Mouse (Mus musculus): ENCODE results near the gene Zfp286. TPM values are rescaled to one million over a fixed set of nuclear protein-coding genes. Genes with fewer than 3 reads are reported as not detected.

Zfp286 gene
- polyA plus RNA-seq, 1 experiment from 2014 or later, result 38.8 TPM

DNA sequence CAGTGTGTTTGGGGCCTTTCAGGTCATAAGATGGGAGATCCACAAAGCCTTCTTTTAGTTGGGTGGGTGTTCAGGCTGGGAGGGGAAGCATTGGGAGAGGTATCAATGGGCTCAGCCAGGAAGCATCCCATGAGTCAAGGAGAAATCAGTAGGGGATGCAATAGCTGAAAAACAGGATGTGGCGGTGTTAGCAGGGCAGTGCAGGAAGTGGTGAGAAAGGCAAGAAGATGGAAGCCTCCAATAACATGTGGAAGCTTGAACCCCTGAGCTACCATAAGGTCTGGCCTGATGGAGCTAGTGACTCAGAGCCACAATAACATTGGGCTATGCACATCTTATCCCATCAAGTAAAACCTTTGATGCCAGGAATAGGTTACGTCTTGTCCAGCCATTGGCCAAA lies 48.1 kb downstream of the Zfp286 start:
- ATAC-seq, result no peak
- Histone ChIP-seq H3K36me3 (ENCODE audit: control insufficient read depth, insufficient read depth) (no peaks in the 10 kb centered on the region), H3K27me3 (replicated peaks; ENCODE audit: control insufficient read depth, insufficient read depth, low read length) (no peaks in the 10 kb centered on the region), H3K4me1 (replicated peaks; ENCODE audit: control insufficient read depth, insufficient read depth, low read length) (no peaks in the 10 kb centered on the region), H3K9me3 (ENCODE audit: control insufficient read depth, low read length) (no peaks in the 10 kb centered on the region), H3K4me2 (ENCODE audit: low read length) (no peak overlapping the region), H3K27ac (ENCODE audit: low read length) (no peak overlapping the region), H3K9ac (replicated peaks; ENCODE audit: low read depth, low read length) (no peak overlapping the region), H3K4me3 (replicated peaks; ENCODE audit: low read length) (no peak overlapping the region)
- WGBS, result 91% methylated on average over 2 of the region's 2 CpGs

DNA sequence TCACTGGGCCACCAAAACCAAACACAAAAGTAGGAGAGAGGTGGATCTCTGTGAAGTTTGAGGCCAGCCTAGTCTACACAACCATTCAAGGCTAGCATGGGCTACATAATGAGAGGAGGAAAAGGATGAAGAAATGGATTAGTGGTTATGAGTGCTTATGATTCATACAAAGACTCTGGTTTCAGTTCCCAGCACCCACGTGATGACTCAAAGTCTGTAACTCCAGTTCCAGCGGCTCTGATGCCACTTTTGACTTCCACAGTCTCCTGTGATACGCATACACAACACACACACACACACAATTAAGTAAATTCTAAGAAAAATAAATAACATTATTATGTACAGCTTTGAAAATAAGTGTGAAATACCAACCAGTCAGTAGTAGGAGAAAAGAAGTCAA lies 56.6 kb downstream of the Zfp286 start:
- Histone ChIP-seq H3K36me3 (ENCODE audit: control insufficient read depth, insufficient read depth) (peaks cover 3% of the 10 kb centered on the region; the same call in 1 of the 2 replicates), H3K4me3 (replicated peaks; ENCODE audit: low read length) (no peak overlapping the region), H3K27me3 (replicated peaks; ENCODE audit: control insufficient read depth, insufficient read depth, low read length) (no peaks in the 10 kb centered on the region), H3K27ac (ENCODE audit: low read length) (no peak overlapping the region), H3K9ac (replicated peaks; ENCODE audit: low read depth, low read length) (no peak overlapping the region), H3K9me3 (ENCODE audit: control insufficient read depth, low read length) (no peaks in the 10 kb centered on the region), H3K4me1 (replicated peaks; ENCODE audit: control insufficient read depth, insufficient read depth, low read length) (peaks cover 16% of the 10 kb centered on the region), H3K4me2 (ENCODE audit: low read length) (no peak overlapping the region)
- WGBS, result 92% methylated on average over 3 of the region's 3 CpGs
- ATAC-seq, result no peak

DNA sequence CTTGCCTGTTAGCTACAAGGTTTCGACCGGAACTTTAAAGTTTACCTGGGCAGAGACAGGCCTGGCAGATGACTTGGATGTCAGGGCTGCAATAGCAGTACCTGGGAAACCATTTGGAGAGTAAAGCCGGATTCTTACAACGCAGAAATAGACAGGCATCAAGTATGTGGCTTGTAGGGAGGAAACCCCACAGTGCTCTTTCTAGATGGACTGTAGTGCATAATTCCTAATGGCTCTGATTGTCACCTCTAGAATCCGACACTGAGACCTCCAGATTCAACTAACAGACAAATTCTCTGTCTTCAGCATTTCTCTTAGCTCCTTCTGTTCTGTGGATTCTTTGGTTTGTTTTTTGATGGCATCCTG lies 57.3 kb downstream of the Zfp286 start:
- H3K4me2 ChIP-seq (ENCODE audit: low read length), result peak overlapping the region; percentile 78
- H3K4me3 ChIP-seq (replicated peaks; ENCODE audit: low read length), result peak overlapping the region; percentile 92
- peaks cover 4% of the 10 kb centered on the region; the same call in 1 of the 2 replicates for H3K36me3 ChIP-seq (ENCODE audit: control insufficient read depth, insufficient read depth)
- peak overlapping the region; percentile 96; the same call in 1 of the 2 replicates for H3K9ac ChIP-seq (replicated peaks; ENCODE audit: low read depth, low read length)
- H3K27ac ChIP-seq (ENCODE audit: low read length), result peak overlapping the region; percentile 62
- peaks cover 16% of the 10 kb centered on the region for H3K4me1 ChIP-seq (replicated peaks; ENCODE audit: control insufficient read depth, insufficient read depth, low read length)
- ATAC-seq, result peak; percentile 45; the same call in 1 of the 2 replicates
- WGBS, result 5% methylated on average over 5 of the region's 5 CpGs
- H3K9me3 ChIP-seq (ENCODE audit: control insufficient read depth, low read length), result no peaks in the 10 kb centered on the region
- H3K27me3 ChIP-seq (replicated peaks; ENCODE audit: control insufficient read depth, insufficient read depth, low read length), result no peaks in the 10 kb centered on the region

DNA sequence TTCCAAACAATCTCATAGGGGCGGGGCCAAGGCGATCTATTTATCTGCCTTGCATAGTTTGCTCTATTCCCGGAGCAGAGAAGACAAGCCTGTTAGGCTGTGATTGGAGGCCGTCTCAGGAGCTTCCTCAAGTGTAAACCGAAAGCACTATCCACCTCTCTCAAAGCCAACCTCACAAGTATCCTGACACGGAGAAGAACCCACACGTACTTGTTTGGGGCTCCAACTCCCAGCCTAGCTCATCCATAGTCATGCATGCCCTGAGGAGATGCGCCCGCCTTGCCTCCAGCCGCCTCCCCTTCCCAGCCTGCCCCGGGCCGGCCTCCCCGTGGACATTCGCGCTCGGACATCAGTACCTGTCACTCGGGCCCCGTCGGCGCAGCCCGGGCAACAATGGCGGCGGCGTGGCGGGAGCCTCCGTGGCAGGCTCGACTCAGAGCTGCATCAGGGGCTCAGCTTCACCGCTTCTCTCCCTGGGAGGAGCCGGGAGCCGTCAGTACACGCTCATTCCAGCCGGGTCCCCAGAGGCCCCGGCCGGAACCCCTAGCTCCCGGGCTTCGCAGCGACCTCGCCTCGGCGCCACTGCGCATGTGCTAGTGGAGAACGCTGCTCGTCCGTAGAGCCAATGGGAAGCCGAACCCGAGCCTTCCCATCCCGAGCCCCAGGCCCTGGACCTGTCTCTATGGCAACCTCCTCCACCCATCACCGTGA lies 57.8 kb downstream of the Zfp286 start, which contains the start of gene Zfp287:
TSS of gene Zfp287 (minus strand) at position 595 of the 711 bp plus-strand sequence.
- peak within 1 kb of the TSS; percentile 92 for H3K4me3 ChIP-seq (replicated peaks; ENCODE audit: low read length)
- H3K4me1 ChIP-seq (replicated peaks; ENCODE audit: control insufficient read depth, insufficient read depth, low read length), result peaks cover 16% of the 10 kb centered on the region
- no peaks in the 10 kb centered on the region for H3K27me3 ChIP-seq (replicated peaks; ENCODE audit: control insufficient read depth, insufficient read depth, low read length)
- peak; percentile 100 for ATAC-seq
- H3K9ac ChIP-seq (replicated peaks; ENCODE audit: low read depth, low read length), result peak within 1 kb of the TSS; percentile 96
- peak within 1 kb of the TSS; percentile 78 for H3K4me2 ChIP-seq (ENCODE audit: low read length)
- no peaks in the 10 kb centered on the region for H3K9me3 ChIP-seq (ENCODE audit: control insufficient read depth, low read length)
- peak within 1 kb of the TSS; percentile 87 for H3K27ac ChIP-seq (ENCODE audit: low read length)
- H3K36me3 ChIP-seq (ENCODE audit: control insufficient read depth, insufficient read depth), result peaks cover 4% of the 10 kb centered on the region; the same call in 1 of the 2 replicates
- WGBS, result under 1% methylated on average over 48 of the region's 48 CpGs

DNA sequence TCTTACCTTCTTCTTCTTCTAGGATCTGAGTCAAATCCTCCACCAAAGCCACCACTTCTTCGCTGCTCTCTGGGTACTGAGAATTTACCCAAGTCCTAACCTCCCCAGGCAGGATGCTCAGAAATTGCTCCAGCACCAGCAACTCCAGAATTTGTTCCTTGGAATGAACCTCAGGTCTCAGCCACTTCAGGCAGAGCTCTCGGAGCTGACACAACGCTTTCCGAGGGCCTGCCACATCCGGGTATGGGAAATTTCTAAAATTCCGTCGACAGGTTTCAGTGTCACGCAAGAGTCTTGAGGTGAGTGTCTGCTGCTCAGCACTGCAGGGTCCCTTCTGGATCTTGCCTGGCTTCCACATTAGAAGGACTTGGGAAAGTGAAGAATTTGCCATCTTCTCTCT lies 61.0 kb downstream of the Zfp286 start:
- H3K4me1 ChIP-seq (replicated peaks; ENCODE audit: control insufficient read depth, insufficient read depth, low read length), result peaks cover 16% of the 10 kb centered on the region
- H3K4me2 ChIP-seq (ENCODE audit: low read length), result no peak overlapping the region
- 96% methylated on average over 8 of the region's 8 CpGs for WGBS
- H3K9me3 ChIP-seq (ENCODE audit: control insufficient read depth, low read length), result no peaks in the 10 kb centered on the region
- no peak for ATAC-seq
- no peak overlapping the region for H3K4me3 ChIP-seq (replicated peaks; ENCODE audit: low read length)
- no peaks in the 10 kb centered on the region for H3K27me3 ChIP-seq (replicated peaks; ENCODE audit: control insufficient read depth, insufficient read depth, low read length)
- H3K9ac ChIP-seq (replicated peaks; ENCODE audit: low read depth, low read length), result no peak overlapping the region
- peaks cover 22% of the 10 kb centered on the region; the same call in 1 of the 2 replicates for H3K36me3 ChIP-seq (ENCODE audit: control insufficient read depth, insufficient read depth)
- no peak overlapping the region for H3K27ac ChIP-seq (ENCODE audit: low read length)

- Histone ChIP-seq H3K4me1 (replicated peaks; ENCODE audit: control insufficient read depth, insufficient read depth, low read length) (no peaks in the 10 kb centered on the region), H3K4me3 (replicated peaks; ENCODE audit: low read length) (no peak overlapping the region), H3K36me3 (ENCODE audit: control insufficient read depth, insufficient read depth) (peaks cover 32% of the 10 kb centered on the region), H3K27me3 (replicated peaks; ENCODE audit: control insufficient read depth, insufficient read depth, low read length) (no peaks in the 10 kb centered on the region), H3K9ac (replicated peaks; ENCODE audit: low read depth, low read length) (no peak overlapping the region), H3K9me3 (ENCODE audit: control insufficient read depth, low read length) (no peaks in the 10 kb centered on the region), H3K4me2 (ENCODE audit: low read length) (no peak overlapping the region), H3K27ac (ENCODE audit: low read length) (no peak overlapping the region)
- 94% methylated on average over 5 of the region's 5 CpGs for WGBS
- ATAC-seq, result no peak
Measured at GRCm38 (mm10) chr11:62710657-62711056, 78.6 kb downstream of the Zfp286 start.

GRCm38 (mm10) chr11:62708252-62708651 lies 81.0 kb downstream of the Zfp286 start:
- Histone ChIP-seq H3K4me2 (ENCODE audit: low read length) (no peak overlapping the region), H3K9me3 (ENCODE audit: control insufficient read depth, low read length) (no peaks in the 10 kb centered on the region), H3K27ac (ENCODE audit: low read length) (no peak overlapping the region), H3K9ac (replicated peaks; ENCODE audit: low read depth, low read length) (no peak overlapping the region), H3K4me1 (replicated peaks; ENCODE audit: control insufficient read depth, insufficient read depth, low read length) (no peaks in the 10 kb centered on the region), H3K27me3 (replicated peaks; ENCODE audit: control insufficient read depth, insufficient read depth, low read length) (no peaks in the 10 kb centered on the region), H3K4me3 (replicated peaks; ENCODE audit: low read length) (no peak overlapping the region), H3K36me3 (ENCODE audit: control insufficient read depth, insufficient read depth) (peaks cover 16% of the 10 kb centered on the region)
- 84% methylated on average over 7 of the region's 7 CpGs for WGBS
- no peak for ATAC-seq

DNA sequence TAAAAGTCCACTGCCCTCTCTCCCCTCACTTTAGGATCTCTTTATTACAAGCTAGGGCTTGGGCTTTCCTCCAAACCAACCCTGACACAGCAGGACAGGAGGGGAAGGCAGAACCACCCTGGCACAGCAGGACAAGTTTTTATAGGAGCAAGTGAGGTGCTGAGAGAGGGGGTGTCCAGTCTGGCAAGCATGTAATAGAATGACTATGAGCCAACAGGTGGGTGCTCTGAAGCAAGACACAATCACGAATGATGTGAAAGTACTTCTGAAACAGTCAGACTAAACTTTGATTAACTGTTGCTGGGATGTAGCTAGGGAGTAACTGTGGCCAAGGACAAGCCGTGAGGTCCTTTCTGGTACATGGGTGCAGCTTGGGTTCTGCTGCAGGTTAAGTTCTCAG lies 83.1 kb downstream of the Zfp286 start:
- Histone ChIP-seq H3K9ac (replicated peaks; ENCODE audit: low read depth, low read length) (no peak overlapping the region), H3K27me3 (replicated peaks; ENCODE audit: control insufficient read depth, insufficient read depth, low read length) (no peaks in the 10 kb centered on the region), H3K27ac (ENCODE audit: low read length) (no peak overlapping the region), H3K36me3 (ENCODE audit: control insufficient read depth, insufficient read depth) (no peaks in the 10 kb centered on the region; the same call in 1 of the 2 replicates), H3K4me2 (ENCODE audit: low read length) (no peak overlapping the region), H3K4me3 (replicated peaks; ENCODE audit: low read length) (no peak overlapping the region), H3K9me3 (ENCODE audit: control insufficient read depth, low read length) (no peaks in the 10 kb centered on the region), H3K4me1 (replicated peaks; ENCODE audit: control insufficient read depth, insufficient read depth, low read length) (no peaks in the 10 kb centered on the region)
- WGBS, result 94% methylated on average over 2 of the region's 2 CpGs
- ATAC-seq, result no peak

Data from forebrain, embryonic 16.5 days (tissue).